Mouse (Mus musculus) c-Kit-positive CD71-positive TER-119-negative erythroid progenitor cells, embryonic 14.5 days (primary cell): ENCODE results near the gene Stx16.

Source experiments
- DNase-seq: peaks from one replicate; pipeline ENCODE4 v3.0.0-alpha.2; 2013; ENCODE audit warnings: low read depth

Stx16 gene

DNA sequence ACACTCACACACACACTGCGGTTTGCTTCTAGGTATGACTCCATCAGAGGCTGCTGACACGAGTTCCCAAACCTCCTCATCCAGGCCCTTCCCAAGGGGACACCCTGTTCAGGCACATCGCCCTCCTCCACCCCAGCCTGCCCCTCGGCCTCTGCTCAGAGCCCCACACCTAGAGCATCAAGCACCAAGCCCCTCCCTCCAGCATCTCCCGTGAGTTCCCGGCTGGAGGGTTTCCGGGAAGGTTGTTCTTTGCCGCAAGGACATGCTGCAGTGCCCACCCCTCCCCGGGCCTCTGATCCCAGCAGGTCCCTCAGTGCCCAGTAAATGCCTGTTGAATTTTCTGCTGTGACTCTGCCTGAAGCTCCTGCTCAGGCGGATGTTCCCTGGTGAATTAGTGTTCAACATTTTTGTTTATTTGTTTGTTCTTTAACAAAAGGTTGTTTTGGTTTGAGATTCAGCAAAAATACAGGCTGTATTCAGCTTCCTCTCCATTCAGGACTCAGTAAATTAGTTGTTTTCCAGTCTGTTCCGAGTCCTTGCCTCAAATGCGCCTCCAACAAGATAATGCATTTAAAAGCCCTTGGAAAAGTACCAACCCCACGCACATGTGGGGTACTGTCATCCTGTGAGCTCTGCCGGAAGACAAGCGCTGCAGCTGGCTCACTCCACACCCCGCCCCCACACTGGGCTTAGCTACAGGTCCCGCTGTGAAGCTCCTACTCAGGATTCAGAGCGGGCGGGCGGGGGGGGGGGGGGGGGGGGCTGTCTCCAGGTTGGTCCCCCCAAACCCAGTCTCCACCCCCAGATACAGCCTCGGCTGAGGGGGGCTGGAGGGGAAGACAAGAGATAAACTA, 50.6 kb downstream of the Stx16 start:
- DNase-seq: no peak

DNA sequence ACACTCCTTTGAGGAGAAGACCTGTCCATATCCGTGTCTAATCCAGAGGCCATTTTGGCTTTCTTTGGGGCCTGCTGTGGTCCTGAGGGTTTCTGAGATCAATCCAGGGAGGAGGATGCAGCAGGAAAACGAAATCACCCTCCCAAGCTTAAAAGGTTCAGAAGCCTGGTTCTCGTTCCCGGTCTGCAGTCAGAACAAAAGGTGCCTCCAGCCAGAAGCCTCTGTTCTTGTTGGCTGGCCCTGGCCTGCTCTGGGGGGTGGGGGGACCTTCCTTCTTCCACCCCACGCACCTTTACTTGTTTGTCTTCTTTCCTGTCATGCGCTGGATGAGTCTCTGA, 51.2 kb downstream of the Stx16 start:
- DNase-seq: no peak

DNA sequence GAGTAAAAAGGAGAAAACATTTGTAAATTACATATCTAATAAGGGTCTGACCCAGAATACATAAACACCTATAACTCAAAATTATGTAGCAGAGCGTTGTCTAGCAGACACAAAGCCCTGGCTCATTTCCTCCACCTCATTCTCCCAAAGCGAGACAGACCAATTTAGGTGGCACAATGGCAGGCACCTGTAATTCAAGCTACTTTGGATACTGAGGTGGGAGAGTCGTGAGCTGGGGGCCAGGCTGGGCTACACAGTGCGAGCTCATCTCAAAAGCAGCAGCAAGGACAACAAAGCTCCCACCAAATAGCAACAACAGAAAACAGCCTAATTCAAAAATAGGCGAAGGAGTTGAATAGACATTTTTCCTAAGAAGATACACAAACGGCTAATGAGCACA, 52.8 kb downstream of the Stx16 start:
- DNase-seq: no peak

DNA sequence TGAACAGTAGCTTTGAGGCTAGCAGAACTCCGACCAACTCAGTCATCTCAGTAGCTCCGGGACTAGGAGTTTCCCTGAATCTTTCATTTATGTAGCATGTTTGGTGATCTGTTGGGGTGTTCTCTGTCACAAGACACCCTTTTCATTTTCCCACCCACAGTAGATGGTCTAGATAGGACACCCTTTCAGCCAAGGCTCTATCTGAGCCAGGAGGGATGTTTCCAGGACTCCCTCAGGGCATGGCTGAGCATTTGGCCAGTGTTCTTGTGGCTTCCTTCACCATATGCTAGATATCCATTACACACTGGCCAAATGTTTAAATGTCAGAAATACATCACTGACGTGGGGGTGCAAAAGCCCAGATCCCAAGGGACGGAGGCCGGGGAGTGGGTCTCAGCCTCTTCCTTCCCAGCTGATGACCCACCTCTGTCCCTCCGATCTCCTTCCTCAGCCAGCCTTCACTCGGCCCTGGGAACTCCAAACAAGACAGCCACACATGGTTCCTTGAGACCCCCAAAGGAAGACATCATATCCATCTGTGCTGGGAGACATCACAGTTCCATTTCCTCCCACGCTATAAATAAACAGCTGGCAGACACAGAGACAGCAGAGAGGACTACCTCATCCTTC, 54.5 kb downstream of the Stx16 start:
- no peak for DNase-seq

DNA sequence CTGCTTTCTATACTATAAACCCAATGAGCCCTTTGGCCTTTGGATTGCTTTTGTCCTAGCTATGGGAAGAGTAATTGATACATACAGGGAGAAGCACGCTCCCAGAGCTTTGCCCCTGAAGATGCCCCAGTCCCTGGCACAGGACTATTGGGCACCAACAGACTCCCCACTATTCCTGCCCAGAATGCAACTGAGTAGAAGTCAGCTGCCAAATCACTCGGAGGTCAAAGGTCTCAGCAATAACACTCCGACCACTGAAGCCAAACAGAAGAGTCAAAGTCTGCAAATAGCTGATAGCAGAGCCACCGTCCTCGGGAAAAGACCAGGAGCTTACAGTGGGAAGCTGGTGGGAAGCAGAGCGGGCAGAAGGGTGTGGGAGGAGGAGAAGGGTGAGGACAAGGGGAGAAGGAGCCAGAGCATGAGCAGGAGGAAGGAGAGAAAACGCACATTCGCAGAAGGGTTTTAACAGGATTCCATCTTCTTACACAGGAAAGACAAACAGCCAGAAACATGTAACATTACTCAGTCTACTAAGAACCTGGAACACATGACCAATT, 56.4 kb downstream of the Stx16 start:
- DNase-seq: no peak
